Mouse (Mus musculus) frontal cortex, postnatal 14 days (tissue): ENCODE measurements at regions not wholly inside any gene's neighbourhood (a gene's known extent, or its start where the extent isn't known, plus 50 kb on each side); places are given as distances from the start of the nearest gene placed in this dataset.

Experiments
- DNase-seq, 2 experiments: peaks; one replicate each; pipeline ENCODE4 v3.0.0; 2022; ENCODE audit warnings: low spot score in 2 of 2

DNA sequence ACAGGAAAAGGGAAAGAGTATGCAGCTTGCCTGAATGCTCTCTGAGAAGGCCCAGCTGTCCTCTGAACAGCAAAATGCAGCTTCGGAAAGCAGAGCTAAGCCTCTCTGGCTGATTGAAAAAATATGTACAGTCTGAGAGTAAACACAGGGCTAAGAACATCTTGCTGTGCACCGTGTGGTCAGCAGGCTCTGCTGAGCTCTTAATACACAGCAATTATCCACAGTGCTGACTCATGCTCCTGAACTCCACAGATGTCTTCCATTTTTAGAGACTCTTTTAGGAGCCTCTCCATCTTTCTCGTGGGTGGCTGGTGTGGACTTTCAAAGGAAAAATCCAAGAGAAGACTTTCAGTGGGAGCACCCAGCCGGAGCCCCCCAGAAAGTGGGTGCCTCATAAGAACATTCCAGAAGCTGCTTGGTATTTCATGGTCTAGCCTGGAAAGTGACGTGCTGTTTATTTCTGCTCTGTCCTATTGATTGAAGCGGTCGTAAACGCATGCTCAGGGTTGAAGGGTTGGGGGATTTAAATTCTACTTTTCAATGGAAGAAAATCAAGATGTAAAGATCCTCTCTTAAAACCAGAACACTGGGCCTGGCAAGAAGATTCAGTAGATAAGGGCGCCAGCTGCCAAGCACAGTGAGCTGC lies 209.5 kb downstream of the Mreg start:
- DNase-seq, result no peak

DNA sequence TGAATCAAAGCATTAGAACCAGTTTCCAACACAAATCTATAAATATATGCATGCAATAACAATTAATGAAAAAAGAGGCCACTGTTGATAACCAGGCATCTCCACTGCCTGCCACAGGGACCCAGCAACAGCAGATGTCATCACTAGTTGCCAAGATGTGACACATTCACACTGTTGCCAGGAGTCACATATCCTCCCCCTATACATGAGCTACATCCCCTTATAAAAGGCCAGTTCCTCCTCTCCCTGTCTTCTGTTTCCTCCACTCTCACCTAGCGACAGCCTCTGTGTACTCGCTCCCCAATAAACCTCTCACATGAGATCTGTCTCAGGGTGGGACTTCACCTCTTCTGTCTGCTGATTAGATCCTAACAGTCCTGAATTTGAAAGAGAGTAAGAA lies 211.4 kb downstream of the Mreg start:
- DNase-seq, result no peak

- DNase-seq, result no peak
These were observed 215.3 kb downstream of the Mreg start for GRCm38 (mm10) chr1:71996828-71997227.

DNA sequence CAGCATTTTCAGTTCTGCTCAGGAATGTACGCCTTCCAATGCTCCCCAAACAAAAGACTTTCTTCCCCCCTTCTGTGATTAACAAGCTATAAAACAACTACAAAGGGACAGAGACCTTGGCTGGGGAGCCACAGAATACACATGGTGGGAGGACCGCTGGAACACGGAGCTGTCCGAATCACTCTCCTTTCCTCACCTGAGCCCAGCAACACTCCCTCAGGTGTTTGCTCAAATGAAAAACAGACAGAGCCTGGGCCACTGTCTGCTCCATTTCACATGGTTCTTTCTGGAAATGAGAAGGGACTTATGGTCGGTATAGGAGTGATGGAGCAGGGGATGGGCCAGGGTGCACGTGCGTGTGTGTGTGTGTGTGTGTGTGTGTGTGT lies 215.9 kb downstream of the Mreg start:
- no peak for DNase-seq

DNA sequence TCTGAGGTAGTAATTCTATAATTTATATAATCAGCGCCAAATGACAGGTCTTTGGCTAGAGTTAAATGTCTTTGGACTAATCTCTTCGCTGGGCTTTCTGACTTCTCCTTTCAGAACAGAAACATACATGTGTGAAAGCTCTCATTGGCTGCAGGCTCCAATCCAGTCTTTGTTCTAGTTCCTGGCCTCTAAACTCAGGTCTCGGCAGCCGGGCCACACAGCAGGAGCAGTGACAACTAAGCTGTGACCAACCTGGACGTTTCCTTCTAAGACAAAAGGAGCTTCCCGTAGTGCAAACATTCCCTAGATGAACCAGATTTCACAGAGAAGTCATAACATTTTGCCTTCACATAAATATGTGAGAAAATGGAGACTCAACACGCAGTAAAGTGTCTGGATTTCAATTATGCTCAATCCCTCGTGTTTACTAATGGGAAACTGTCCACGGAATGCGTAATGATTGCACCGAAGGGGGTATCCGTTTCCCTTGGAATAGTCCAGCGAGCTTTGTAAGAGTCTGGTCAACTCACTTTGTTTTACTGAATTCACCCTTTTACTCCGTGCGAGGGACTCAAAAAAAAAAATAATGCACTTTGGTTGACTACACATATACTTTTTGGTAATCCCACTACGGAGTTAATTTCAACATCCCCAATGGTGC lies 216.4 kb downstream of the Mreg start:
- no peak for DNase-seq

GRCm38 (mm10) chr1:71990936-71991335 lies 221.2 kb downstream of the Mreg start:
- DNase-seq, result no peak

GRCm38 (mm10) chr1:71988086-71988485 lies 224.0 kb downstream of the Mreg start:
- no peak for DNase-seq

DNA sequence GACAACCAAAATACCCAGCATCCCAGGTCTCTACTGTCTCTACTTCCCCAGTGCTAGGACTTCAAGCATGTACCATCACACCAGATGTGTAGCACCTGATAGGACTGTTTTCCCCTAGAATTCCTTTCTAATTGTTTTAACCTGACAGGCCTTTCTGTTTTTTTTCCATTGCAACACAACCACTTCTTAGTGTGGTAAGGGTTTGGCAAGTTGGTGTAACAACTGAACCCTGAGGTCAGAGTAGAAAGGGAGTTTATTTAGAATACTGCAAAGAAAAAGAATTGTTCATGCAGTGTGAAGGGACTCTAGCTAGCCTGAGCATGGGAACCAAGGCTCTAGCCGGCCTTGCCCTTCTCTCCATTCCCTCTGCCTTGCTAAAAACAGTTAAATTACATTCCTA lies 226.1 kb downstream of the Mreg start:
- no peak for DNase-seq

- no peak for DNase-seq
These were observed 228.3 kb downstream of the Mreg start for GRCm38 (mm10) chr1:71983786-71984185.

DNA sequence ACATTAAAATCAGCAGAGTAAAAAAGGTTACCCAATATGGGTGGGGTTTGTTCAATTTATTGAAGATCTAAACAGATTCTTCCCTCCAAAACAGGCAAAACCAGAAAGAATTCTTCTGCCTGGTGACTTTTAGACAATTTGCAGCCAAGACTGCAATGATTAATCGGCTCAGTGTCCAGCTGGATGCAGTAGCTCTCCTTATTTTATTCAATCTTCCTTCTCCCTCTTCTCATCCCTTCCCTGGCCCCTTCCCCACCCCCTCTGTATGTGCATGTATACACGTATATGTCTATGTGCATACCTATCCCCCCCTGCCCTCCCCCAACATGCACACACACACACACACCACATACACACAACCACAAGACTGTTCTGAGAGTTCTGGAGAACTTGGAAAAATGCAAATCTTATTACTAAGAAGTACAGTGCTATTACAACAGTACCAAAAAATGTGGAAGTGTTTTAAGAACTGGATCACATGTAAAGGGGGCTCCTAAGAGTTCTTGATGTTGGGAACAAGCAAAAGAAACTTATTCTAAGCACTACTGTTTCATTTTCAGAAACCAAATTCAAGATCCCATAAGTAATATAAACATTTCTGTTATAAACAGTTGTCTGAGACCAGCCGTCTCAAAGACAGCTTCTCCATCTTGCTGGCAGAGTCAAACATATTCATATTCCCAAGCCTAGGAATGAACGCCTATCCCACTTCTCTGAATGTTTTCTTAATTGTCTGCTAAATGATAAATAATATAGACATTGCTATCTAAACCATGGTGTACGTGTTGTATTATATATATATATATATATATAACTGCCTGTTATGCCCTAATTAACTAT lies 229.5 kb downstream of the Mreg start:
- DNase-seq, result no peak

GRCm38 (mm10) chr1:71980624-71981023 lies 231.5 kb downstream of the Mreg start:
- DNase-seq, result no peak

- DNase-seq, result no peak
These were observed 232.8 kb downstream of the Mreg start for GRCm38 (mm10) chr1:71979261-71979660.

- DNase-seq, result no peak
These were observed 234.7 kb downstream of the Mreg start for GRCm38 (mm10) chr1:71977361-71977760.

DNA sequence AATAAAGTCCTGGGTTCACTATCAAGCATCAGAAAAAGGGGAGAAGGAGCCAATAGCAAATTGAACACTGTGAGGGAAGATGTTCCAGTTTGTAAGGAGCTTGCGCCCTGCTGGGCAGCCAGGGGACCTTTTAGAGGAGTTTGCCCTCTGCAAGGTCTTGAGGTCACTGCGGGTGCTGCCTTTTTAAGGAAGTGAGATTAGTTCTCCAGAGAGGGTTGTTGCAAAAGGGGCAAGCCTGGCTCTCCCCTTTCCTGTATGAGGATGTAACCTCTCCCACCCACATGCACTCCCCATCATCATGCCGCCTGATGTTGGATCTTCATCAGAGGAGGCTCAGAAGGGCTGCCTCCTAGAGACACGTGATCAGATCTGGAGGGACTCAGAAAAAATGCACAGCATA lies 237.4 kb downstream of the Mreg start:
- no peak for DNase-seq

GRCm38 (mm10) chr1:71971943-71972342 lies 240.2 kb downstream of the Mreg start:
- no peak for DNase-seq

DNA sequence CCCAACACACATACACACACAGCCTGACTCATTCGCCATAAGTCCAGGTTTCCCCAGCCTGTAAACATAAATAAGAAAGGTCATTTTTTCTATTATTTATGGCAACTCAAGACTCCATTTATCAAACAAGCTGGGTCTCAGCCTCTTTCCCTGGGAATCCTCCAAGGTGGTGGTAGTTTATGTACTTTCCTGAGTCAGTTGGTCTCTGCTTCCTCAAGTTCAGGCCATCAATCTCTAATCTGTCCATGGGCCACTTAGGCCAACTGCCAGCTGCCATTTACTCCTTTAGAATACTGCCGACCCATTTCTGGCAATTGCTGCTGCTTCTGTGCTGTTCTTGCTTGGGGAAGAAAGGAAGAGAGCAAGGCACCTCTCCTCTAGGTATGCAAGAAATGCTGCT lies 241.3 kb downstream of the Mreg start:
- no peak for DNase-seq

DNA sequence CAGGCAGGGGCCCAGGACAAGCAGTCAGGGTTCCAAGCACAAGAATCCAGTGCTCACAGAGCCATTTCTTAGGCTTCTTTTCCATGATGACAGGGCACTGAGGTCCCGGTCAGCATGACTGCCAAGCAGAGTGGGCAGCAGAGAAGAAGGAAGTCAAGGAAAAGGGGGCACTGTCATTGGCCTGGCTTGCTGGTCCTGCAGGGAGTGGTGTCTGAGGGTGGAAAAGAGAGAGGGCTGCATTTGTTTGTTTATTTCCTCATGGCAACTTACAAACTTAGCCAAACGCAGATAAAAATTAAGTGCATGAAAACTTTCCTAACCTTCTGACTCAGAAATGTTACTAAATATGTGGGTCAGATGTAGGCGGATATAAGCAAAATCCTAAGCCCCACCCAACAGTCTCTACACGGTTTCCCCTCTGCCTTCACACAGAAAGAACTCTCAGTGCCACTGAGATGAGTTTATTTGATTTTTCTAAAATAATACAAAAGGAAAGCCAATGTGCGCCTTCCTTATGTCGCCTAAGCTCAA lies 244.5 kb downstream of the Mreg start:
- DNase-seq, result no peak

DNA sequence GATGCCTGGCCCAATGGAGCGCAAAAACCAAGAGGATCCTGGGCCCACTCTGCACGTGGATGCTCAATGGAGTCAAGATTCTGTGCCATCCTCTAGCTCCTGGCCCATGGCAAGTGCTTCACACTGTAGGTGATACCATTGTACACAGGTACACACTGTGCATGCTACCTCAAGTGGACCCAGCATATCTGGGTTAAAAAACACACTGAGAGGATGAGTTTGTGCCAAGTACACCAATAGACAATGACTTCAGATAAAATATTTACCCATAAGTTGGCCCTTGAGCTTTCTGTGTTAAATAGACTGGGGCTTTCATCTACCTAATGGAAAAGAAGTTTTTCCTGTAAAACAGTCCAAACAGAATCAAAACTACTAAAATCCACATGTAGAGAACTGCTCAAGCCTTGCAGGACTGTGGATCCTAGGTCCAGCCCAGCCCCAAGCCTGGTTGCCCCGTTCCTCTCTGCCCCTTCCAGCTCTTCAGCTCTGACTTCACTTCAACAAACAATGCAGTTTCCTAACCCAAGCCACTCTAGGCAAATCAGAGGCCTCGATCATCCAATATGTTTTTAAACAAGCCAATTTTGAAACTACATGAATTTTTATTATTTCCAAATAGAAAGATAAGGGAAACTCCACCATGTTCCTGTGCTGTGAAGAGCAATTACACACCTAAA lies 247.5 kb downstream of the Mreg start:
- no peak for DNase-seq

GRCm38 (mm10) chr1:71956940-71957339 lies 255.2 kb downstream of the Mreg start:
- no peak for DNase-seq

DNA sequence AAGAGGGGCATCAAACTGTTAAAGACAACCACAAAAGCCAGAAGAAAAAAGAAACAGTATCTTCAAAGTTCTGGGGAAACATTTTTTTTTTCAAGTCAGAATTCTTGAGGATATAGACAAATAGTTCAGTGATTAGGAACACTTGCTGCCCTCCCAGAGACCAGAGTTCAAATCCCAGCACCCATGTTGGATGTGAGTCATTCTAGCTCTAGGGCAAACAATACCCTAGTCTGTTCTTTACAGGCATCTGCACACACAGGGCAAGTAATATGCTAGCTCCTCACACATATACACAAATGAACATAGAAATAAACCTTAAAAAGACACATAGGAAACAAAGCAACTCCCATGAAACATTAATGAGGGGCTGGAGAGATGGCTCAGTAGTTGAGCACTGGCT lies 256.8 kb downstream of the Mreg start:
- no peak for DNase-seq

DNA sequence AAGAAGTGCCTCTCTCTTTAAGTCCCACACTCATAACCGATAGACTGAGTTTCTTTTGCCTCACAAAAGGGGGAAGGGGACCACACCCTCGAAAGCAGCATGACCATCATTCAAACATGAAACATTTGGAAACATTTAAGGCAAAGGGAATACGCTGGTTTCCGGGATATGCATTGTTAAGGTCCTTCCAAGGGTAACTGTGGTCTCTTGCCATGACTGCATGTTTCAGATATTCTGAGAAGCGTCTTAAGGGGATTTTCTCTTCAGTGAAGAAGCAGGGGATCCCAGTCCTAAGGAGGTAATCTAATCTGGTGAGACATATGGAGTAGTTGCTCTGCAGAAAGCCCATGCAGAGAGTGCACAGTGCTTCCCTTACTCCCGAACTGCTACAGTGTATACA lies 258.8 kb downstream of the Mreg start:
- DNase-seq, result no peak

- no peak for DNase-seq
These were observed 262.6 kb downstream of the Mreg start for GRCm38 (mm10) chr1:71949549-71949948.
